Mouse (Mus musculus): Measurements from ENCODE around the gene Sinhcaf. TPM values are rescaled to one million over a fixed set of nuclear protein-coding genes. Genes with fewer than 3 reads are reported as not detected.

The Sinhcaf gene
- polyA plus RNA-seq (2017; shearing (Covaris generic)), result 38.3 TPM

GRCm38 (mm10) chr6:148946409-148946742 lies at the start of gene Sinhcaf:
TSS of gene Sinhcaf (minus strand) at chr6:148946467.

DNA sequence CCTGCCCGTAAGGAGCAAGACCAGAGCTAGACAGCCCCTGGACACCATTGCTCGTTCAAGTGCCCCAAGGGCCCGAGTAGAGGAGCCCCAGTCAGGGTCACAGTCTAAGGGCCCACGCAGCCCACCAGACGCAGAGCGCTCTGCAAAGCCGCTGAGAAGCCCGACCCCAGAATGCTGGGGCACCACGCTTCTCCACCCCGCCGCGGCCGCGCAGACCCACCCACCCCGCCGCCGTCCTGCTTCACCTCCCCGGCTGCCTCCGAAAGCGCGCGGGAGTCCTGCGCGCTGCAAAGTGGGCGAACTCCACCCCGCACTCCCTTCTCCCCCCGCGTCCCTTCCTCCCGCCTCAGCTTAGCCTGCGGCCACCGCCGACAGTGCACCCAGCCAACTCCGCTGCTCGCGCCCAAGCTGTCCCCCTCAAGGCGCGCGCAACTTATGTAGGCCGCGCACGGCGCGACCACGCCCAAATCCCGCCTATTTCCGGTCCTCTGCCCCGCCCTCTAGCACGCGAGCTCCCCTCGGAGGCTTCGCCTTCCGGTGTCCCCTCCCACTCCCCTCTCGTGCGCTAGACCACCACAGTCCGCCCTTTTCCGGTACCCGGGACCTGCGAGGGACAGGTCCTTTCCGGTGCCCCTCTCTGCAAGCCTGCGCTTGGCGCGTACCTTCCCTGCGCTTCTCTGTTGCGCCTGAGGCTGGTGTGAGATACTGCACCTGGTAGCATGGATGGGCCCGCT lies 50.3 kb downstream of the Sinhcaf start, which contains the start of gene Caprin2:
Caprin2 (minus strand) TSS at position 465 of the 734 bp plus-strand sequence.

Other genes starting within 250 kb of the Sinhcaf start
- 34.5 TPM for gene Ipo8, start 115.0 kb downstream of the Sinhcaf start, polyA plus RNA-seq (2017; shearing (Covaris generic))
- 6.7 TPM for gene Caprin2, start 50.2 kb downstream of the Sinhcaf start, polyA plus RNA-seq (2017; shearing (Covaris generic))
- 0.57 TPM for gene Dennd5b, start 155.2 kb upstream of the Sinhcaf start, polyA plus RNA-seq (2017; shearing (Covaris generic))
- gene Gm10203, start 183.7 kb upstream of the Sinhcaf start, polyA plus RNA-seq (2017; shearing (Covaris generic)), result not detected
- gene Etfbkmt, start 193.4 kb upstream of the Sinhcaf start, polyA plus RNA-seq (2017; shearing (Covaris generic)), result 8.2 TPM
- 16.6 TPM for gene Amn1, start 242.2 kb upstream of the Sinhcaf start, polyA plus RNA-seq (2017; shearing (Covaris generic))

Data from naive thymus-derived CD4-positive, alpha-beta T cell, adult 5 months (primary cell).